Mouse (Mus musculus): ENCODE results near the gene Slc2a10. TPM values are rescaled to one million over a fixed set of nuclear protein-coding genes. Genes with fewer than 3 reads are reported as not detected.
"Not testable (repeated sequence)": the region's sequence is repeated elsewhere in the genome, so short reads cannot be mapped to it uniquely, and the experiment has no call there.

Slc2a10 gene
- polyA plus RNA-seq, 1 experiment from 2014 or later: 5.5 TPM

GRCm38 (mm10) chr2:165547410-165547809, 43.8 kb downstream of the Slc2a10 start:
- 51% methylated on average over 9 of the region's 9 CpGs for WGBS
- Histone ChIP-seq H3K4me1 (peaks cover 71% of the 10 kb centered on the region), H3K36me3 (replicated peaks) (no peaks in the 10 kb centered on the region)

GRCm38 (mm10) chr2:165548627-165549026, 45.0 kb downstream of the Slc2a10 start:
- peak overlapping the region; percentile 35; the same call in 1 of the 2 replicates for H3K27ac ChIP-seq (replicated peaks)
- WGBS: 72% methylated on average over 6 of the region's 6 CpGs
- H3K9me3 ChIP-seq: no peaks in the 10 kb centered on the region
- H3K36me3 ChIP-seq (replicated peaks): no peaks in the 10 kb centered on the region
- no peaks in the 10 kb centered on the region; the same call in 1 of the 2 replicates for H3K27me3 ChIP-seq (replicated peaks; ENCODE audit: low read depth, poor library complexity, severe bottlenecking)
- H3K4me3 ChIP-seq: no peak overlapping the region
- H3K4me1 ChIP-seq: peaks cover 58% of the 10 kb centered on the region
- DNase-seq (ENCODE audit: low spot score): no peak

More at GRCm38 (mm10) chr2:165547410-165547809, 43.8 kb downstream of the Slc2a10 start:
- Histone ChIP-seq H3K27me3 (replicated peaks; ENCODE audit: low read depth, poor library complexity, severe bottlenecking) (peaks cover 6% of the 10 kb centered on the region), H3K4me3 (no peak overlapping the region), H3K27ac (replicated peaks) (peak overlapping the region; percentile 40; the same call in 1 of the 2 replicates), H3K9me3 (no peaks in the 10 kb centered on the region)
- peak; percentile 72 for DNase-seq (ENCODE audit: low spot score)

GRCm38 (mm10) chr2:165550410-165550809, 46.8 kb downstream of the Slc2a10 start:
- H3K36me3 ChIP-seq (replicated peaks); DNase-seq (ENCODE audit: low spot score); H3K9me3 ChIP-seq; H3K27ac ChIP-seq (replicated peaks); H3K27me3 ChIP-seq (replicated peaks; ENCODE audit: low read depth, poor library complexity, severe bottlenecking); H3K4me3 ChIP-seq: not testable (repeated sequence)
- WGBS: 73% methylated on average over 7 of the region's 7 CpGs
- peaks cover 49% of the 10 kb centered on the region for H3K4me1 ChIP-seq

- no peaks in the 10 kb centered on the region for H3K36me3 ChIP-seq (replicated peaks)
- H3K9me3 ChIP-seq: no peaks in the 10 kb centered on the region
- H3K27ac ChIP-seq (replicated peaks): no peak overlapping the region; the same call in 1 of the 2 replicates
- WGBS: 63% methylated on average over 9 of the region's 9 CpGs
- DNase-seq (ENCODE audit: low spot score): no peak
- H3K27me3 ChIP-seq (replicated peaks; ENCODE audit: low read depth, poor library complexity, severe bottlenecking): peaks cover 21% of the 10 kb centered on the region
- peaks cover 27% of the 10 kb centered on the region for H3K4me1 ChIP-seq
- H3K4me3 ChIP-seq: no peak overlapping the region
Observed at GRCm38 (mm10) chr2:165554066-165554465, 50.5 kb downstream of the Slc2a10 start.

GRCm38 (mm10) chr2:165557278-165557677, 53.7 kb downstream of the Slc2a10 start:
- peaks cover 35% of the 10 kb centered on the region for H3K4me1 ChIP-seq
- no peak overlapping the region for H3K27ac ChIP-seq (replicated peaks)
- WGBS: 90% methylated on average over 7 of the region's 7 CpGs
- no peaks in the 10 kb centered on the region for H3K36me3 ChIP-seq (replicated peaks)
- no peak for DNase-seq (ENCODE audit: low spot score)
- no peak overlapping the region for H3K4me3 ChIP-seq
- peaks cover 38% of the 10 kb centered on the region for H3K27me3 ChIP-seq (replicated peaks; ENCODE audit: low read depth, poor library complexity, severe bottlenecking)
- no peaks in the 10 kb centered on the region for H3K9me3 ChIP-seq

- WGBS: 63% methylated on average over 11 of the region's 11 CpGs
- DNase-seq (ENCODE audit: low spot score): no peak
- Histone ChIP-seq H3K4me3 (no peak overlapping the region), H3K27ac (replicated peaks) (no peak overlapping the region; the same call in 1 of the 2 replicates), H3K4me1 (peaks cover 44% of the 10 kb centered on the region), H3K36me3 (replicated peaks) (no peaks in the 10 kb centered on the region), H3K9me3 (no peaks in the 10 kb centered on the region), H3K27me3 (replicated peaks; ENCODE audit: low read depth, poor library complexity, severe bottlenecking) (peaks cover 55% of the 10 kb centered on the region)
Observed at GRCm38 (mm10) chr2:165558916-165559315, 55.3 kb downstream of the Slc2a10 start.

- Histone ChIP-seq H3K27ac (replicated peaks) (peak overlapping the region; percentile 61), H3K4me3 (no peak overlapping the region), H3K27me3 (replicated peaks; ENCODE audit: low read depth, poor library complexity, severe bottlenecking) (peaks cover 55% of the 10 kb centered on the region), H3K9me3 (no peaks in the 10 kb centered on the region), H3K4me1 (peaks cover 49% of the 10 kb centered on the region), H3K36me3 (replicated peaks) (no peaks in the 10 kb centered on the region)
- peak; percentile 70 for DNase-seq (ENCODE audit: low spot score)
- WGBS: 24% methylated on average over 11 of the region's 11 CpGs
Observed at GRCm38 (mm10) chr2:165559506-165560235, 56.1 kb downstream of the Slc2a10 start.

GRCm38 (mm10) chr2:165561861-165562260, 58.3 kb downstream of the Slc2a10 start:
- no peak overlapping the region for H3K4me3 ChIP-seq
- no peaks in the 10 kb centered on the region for H3K36me3 ChIP-seq (replicated peaks)
- DNase-seq (ENCODE audit: low spot score): no peak
- peaks cover 57% of the 10 kb centered on the region for H3K4me1 ChIP-seq
- 80% methylated on average over 6 of the region's 6 CpGs for WGBS
- peaks cover 62% of the 10 kb centered on the region for H3K27me3 ChIP-seq (replicated peaks; ENCODE audit: low read depth, poor library complexity, severe bottlenecking)
- H3K9me3 ChIP-seq: no peaks in the 10 kb centered on the region
- no peak overlapping the region; the same call in 1 of the 2 replicates for H3K27ac ChIP-seq (replicated peaks)

GRCm38 (mm10) chr2:165563298-165564058, 59.9 kb downstream of the Slc2a10 start:
- Histone ChIP-seq H3K4me3 (peak overlapping the region; percentile 61), H3K4me1 (peaks cover 60% of the 10 kb centered on the region), H3K27ac (replicated peaks) (peak overlapping the region; percentile 73), H3K27me3 (replicated peaks; ENCODE audit: low read depth, poor library complexity, severe bottlenecking) (peaks cover 55% of the 10 kb centered on the region), H3K9me3 (no peaks in the 10 kb centered on the region), H3K36me3 (replicated peaks) (no peaks in the 10 kb centered on the region)
- WGBS: 1% methylated on average over 52 of the region's 52 CpGs
- DNase-seq (ENCODE audit: low spot score): peak; percentile 62

- no peak for DNase-seq (ENCODE audit: low spot score)
- Histone ChIP-seq H3K27ac (replicated peaks) (0 out of 2 replicates have a peak overlapping the region, but pooled peaks have one; percentile 35), H3K27me3 (replicated peaks; ENCODE audit: low read depth, poor library complexity, severe bottlenecking) (peaks cover 53% of the 10 kb centered on the region), H3K4me3 (no peak overlapping the region), H3K36me3 (replicated peaks) (no peaks in the 10 kb centered on the region), H3K9me3 (no peaks in the 10 kb centered on the region), H3K4me1 (peaks cover 60% of the 10 kb centered on the region)
- 62% methylated on average over 8 of the region's 8 CpGs for WGBS
Observed at GRCm38 (mm10) chr2:165564101-165564500, 60.5 kb downstream of the Slc2a10 start.

GRCm38 (mm10) chr2:165564620-165565019, 61.0 kb downstream of the Slc2a10 start:
- WGBS: 28% methylated on average over 6 of the region's 6 CpGs
- Histone ChIP-seq H3K4me1 (peaks cover 56% of the 10 kb centered on the region), H3K27ac (replicated peaks) (peak overlapping the region; percentile 35; the same call in 1 of the 2 replicates), H3K27me3 (replicated peaks; ENCODE audit: low read depth, poor library complexity, severe bottlenecking) (peaks cover 49% of the 10 kb centered on the region), H3K9me3 (no peaks in the 10 kb centered on the region), H3K4me3 (no peak overlapping the region), H3K36me3 (replicated peaks) (no peaks in the 10 kb centered on the region)
- DNase-seq (ENCODE audit: low spot score): no peak

- Histone ChIP-seq H3K36me3 (replicated peaks) (no peaks in the 10 kb centered on the region), H3K9me3 (no peaks in the 10 kb centered on the region), H3K27ac (replicated peaks) (no peak overlapping the region), H3K4me1 (peaks cover 58% of the 10 kb centered on the region), H3K27me3 (replicated peaks; ENCODE audit: low read depth, poor library complexity, severe bottlenecking) (peaks cover 40% of the 10 kb centered on the region), H3K4me3 (no peak overlapping the region)
- WGBS: 88% methylated on average over 6 of the region's 6 CpGs
- no peak for DNase-seq (ENCODE audit: low spot score)
Observed at GRCm38 (mm10) chr2:165566898-165567297, 63.3 kb downstream of the Slc2a10 start.
